Mouse (Mus musculus) c-Kit-positive CD71-positive TER-119-positive erythroid progenitor cells, embryonic 14.5 days (primary cell): ENCODE measurements at regions not wholly inside any gene's neighbourhood (a gene's known extent, or its start where the extent isn't known, plus 50 kb on each side); places are given as distances from the start of the nearest gene placed in this dataset.

Source experiments
- DNase-seq: peaks from one replicate; pipeline ENCODE4 v3.0.0-alpha.2; 2013; ENCODE audit warnings: low spot score

DNA sequence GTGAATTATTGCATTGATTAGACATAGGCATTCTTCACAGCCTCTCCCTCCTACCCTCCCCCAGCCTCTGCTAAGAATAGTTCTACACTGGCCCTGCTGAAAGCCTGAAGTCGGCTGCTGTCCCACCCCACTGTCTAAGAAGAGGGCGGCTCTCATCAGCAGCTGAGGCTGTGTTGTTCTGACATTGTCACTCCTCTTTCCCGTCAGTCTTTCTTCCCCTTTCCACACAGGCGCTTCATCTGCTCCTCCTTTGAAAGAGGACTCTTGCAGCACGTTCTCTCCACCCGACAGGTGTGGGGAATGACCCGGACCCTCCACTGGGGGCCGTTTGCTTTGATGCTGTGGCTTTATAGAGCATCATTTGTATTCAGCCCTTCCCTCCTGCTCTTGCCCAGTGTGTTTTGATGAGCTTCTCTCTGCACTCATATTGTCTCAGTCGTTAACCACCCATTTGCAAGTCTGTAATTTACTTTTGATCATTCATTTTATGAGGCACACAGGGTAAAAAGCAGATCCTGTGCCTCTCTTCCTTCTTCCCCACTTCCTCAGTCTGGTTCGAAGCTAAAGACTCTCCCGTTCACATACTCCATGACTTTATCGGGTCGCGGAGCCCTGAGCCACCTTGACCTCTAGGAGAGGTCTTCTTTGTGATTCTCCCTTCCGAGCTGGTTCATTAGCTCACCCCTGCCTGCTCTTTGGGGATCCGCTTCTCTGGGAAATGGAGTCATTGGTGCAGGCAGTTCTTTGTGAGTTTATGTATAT is 142.2 kb upstream of the Snx19 start:
- no peak for DNase-seq

DNA sequence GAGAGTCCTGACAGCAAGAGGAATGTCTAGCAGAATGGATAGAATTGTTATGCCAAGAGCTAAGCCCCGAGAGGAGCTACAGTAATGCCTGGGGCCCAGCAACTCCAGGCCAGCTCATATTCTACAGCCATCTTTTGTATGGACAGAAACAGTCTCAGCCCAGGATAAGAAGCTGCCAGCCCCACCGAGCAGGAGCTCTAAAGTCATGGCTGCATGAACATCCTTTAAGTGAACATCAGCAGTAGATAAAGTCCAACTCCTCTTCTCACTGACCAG is 141.6 kb upstream of the Snx19 start:
- DNase-seq: no peak

DNA sequence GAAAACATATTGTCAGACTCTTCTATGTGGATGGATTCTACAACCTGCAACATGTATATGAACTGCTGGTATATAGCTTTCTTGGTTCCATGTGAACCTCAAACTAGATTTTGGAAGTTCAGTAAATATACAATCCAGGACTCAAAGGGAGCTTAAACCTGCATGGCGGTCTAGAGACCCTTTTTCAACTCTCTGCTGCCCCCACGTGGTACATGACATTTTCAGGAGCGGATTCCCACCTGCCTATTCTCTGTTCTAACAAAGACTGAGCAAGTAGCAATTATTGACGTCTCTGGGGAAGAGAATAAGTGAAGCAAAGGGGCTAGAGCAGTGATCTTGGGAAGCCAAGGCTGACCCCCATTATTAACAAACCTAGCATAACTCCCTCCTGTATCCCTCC is 127.1 kb upstream of the Snx19 start:
- DNase-seq: no peak

GRCm38 (mm10) chr9:30308281-30308680 is 118.6 kb upstream of the Snx19 start:
- DNase-seq: no peak

GRCm38 (mm10) chr9:30313360-30313759 is 113.5 kb upstream of the Snx19 start:
- DNase-seq: no peak

DNA sequence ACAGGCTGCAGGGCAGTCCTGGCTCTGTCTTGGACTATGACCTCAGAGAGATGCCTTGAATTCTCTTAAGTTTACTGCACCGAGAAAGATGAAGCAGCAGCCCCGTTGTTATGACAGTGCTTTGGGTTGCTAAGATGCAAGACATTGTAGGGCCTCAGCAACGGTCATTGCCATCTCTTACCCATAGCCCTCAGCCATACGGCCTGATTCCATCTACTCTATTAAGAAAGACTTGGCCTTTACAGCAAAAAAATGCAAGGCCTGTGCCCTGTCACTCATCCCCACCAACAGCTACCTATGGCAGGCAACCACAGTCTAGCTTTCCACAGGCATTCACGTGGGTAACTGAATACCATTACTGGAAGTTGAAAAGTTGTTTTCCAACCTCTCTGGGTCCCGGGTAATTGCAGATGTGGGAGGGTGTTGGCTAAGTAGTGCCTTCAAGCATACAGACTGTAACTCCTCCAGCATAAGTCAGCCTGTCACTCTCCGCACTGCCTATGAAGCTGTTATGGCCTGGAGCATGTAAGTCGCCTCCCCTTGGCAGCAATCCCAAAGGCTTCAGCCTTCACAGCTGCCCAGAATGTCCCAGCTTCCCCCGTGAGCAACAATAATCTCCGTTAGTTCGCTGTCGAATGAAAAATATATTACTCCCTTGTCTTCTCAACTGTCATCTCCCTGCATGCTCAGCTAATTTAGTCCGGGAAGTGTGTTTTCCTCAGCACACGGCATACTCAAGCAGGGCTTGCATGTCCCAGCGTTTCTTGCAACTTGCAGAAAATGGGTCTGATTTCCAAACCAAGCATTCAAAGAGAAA is 112.3 kb upstream of the Snx19 start:
- no peak for DNase-seq

DNA sequence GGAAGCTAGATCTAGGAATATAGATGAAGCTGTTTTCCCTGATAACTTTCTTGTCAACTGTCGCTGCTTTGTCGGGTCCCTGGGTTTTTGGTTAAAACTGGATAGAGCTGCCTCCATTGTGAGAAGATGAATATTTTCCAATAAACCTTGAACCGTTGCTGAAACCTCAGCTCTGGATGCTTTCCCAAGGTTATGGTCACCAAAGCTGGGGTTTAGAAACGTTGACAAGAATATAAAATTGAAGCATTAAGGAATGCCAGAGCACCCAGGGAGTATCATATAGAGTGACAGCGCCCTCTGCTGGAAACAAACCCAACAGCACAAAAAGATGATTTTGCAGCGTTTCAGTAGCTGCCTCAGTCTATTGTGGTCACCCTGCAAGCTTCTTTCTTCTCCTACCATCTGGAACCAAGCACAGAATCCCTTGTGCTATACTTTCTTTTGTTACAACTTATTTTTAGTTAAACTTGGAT is 111.7 kb upstream of the Snx19 start:
- DNase-seq: no peak

DNA sequence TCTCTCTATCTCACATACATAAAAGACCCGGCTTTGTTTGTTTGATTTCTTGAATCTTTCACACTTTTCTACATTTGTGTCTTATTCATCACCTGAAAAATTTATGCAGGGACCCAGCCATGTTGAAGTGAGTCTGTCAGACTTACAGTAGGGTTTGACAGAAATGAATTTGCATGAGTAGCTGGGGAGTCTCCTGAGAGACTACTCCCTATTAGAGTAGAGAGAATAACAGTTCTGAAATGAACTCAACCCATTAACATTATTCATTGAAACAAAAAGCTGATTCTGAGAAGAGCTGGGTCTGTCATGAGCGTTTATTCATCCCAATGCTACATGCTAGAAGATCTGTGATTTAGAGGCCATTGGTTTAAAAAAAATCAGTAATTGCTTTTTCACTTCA is 82.0 kb upstream of the Snx19 start:
- no peak for DNase-seq

GRCm38 (mm10) chr9:30353965-30354364 is 72.9 kb upstream of the Snx19 start:
- no peak for DNase-seq

GRCm38 (mm10) chr9:30355642-30356041 is 71.3 kb upstream of the Snx19 start:
- no peak for DNase-seq

DNA sequence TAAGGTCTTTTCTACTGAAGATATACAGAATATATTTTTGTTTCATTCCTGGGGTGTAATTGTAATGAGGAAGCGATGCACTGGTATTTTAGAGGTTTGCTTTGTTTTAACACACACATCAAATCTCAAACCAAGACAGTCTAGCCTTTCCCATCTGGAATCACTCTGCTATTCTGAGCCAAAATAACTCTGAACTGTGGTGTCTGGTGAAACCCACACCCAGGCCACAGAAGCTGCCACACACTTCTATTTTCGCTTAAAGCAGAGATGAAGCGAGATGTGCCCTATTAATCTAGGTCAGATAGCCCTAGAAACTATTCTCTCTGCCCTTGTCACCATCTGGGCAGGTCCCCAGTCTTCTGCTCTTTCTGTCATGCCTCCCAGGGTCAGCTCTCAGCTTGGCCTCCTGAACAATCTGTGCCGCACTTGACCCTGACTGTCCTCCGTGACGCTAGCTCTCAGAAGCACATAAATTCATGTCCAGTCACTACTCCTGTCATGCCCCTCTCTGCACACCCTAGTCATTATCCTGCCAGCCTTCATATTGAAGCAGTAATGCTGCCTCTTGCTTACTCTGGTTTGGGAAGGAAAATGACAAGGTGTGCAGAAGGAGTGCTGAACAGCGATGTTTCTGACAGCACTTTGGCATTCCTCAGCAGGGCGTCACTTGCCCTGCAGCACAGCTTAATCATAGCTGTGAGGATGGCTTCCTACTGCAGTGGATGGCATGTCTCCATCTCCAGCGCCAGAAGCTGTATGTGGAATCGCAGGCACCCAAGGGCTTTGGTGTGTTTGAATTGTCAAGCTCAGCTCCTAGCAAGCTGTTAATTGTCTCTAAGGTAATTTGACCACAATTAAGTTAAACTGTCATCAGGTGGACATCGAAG is 57.1 kb upstream of the Snx19 start:
- DNase-seq: no peak

DNA sequence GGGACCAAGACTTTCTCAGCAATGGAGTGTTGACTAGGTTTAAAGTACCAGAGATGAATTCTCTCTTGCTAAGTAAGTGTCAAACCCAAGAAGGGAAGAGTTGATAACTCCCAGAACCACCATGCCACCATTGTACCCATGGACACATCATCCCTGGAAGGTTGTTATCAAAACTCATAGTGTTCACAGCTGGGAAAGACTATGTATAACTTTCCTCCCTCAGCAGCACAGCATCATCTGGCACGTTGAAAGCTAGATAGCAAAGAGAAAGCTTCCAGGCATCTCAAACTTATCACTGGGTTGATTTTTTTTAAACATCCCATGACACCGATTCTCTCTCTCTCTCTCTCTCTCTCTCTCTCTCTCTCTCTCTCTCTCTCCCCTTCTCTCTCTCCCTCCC is 56.1 kb upstream of the Snx19 start:
- DNase-seq: no peak

GRCm38 (mm10) chr9:30376908-30377307 is 50.0 kb upstream of the Snx19 start:
- DNase-seq: no peak
